Mouse (Mus musculus) naive thymus-derived CD4-positive, alpha-beta T cell, adult 2 months (primary cell): ENCODE measurements around the gene AW011738.
A peak's percentile ranks its signal among the peaks of the same experiment; 100 is the strongest.

ENCODE experiments used
- DNase-seq: peaks from one replicate; pipeline ENCODE4 v3.0.0-alpha.2; 2011; ENCODE audit warnings: low read depth

Gene AW011738

DNA sequence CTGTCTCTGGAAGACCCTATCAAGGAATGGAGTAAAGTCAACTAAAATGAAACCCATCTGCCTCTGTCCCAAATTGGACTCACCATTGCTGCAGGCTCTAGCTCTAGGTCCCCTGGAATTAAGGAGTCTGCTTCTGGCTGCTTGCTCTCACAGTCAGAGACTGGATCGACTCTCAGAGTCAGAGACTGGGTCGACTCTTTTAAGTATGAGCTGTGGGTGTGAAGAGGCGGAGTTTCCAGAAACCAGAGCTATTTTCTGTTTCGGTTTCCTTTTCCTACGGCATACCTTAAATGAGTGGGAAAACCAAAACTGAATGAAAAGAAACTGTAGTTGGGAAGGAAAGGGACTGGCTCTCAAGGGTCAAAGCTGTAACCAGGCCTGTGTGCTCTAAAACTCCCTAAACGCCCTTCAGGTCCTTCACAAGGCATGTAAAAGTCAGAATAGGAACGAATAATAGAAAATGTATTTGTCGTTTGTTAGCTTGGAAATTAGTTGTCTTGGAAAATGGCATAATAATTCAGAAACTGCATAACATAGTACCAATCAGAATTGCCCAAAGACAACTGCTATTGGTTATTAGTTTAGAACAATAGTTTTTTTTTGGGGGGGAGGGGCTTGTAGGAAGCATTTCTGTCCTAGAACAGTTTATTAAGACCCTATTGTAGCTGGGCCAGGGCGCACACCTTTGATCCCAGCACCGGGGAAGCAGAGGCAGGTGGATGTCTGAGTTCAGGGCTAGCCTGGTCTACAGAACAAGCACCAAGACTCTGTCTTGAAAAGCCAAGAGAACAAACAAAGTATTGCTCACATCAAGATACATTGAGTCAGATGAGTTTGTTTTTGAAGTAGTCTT, 2.3 kb upstream of the AW011738 start, which contains the start of gene Isg15:
Gene Isg15, minus strand, starts transcription at position 196 of the 853 bp plus-strand sequence.
- DNase-seq = peak; percentile 86

DNA sequence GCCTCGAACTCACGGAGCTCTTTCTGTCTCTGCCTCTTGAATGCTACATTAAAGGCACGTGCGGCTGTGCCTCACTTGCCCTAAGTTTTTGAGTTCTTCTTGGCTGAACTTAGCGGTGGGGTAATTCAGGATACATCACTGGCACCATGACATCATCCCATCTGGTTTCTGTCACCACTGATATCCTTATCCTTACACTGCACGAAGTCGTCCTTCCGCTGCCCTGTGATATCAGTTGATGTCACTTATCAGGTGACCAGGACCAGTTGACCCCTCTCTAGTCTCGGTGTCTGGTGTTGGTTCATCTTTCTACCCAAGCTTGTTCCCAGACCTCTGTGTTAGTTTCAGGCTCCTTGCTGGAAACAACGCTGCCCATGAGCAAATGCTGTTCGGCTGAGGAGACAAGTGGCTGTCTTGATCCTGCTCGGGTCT, 626 bp upstream of the AW011738 start:
- no peak for DNase-seq

DNA sequence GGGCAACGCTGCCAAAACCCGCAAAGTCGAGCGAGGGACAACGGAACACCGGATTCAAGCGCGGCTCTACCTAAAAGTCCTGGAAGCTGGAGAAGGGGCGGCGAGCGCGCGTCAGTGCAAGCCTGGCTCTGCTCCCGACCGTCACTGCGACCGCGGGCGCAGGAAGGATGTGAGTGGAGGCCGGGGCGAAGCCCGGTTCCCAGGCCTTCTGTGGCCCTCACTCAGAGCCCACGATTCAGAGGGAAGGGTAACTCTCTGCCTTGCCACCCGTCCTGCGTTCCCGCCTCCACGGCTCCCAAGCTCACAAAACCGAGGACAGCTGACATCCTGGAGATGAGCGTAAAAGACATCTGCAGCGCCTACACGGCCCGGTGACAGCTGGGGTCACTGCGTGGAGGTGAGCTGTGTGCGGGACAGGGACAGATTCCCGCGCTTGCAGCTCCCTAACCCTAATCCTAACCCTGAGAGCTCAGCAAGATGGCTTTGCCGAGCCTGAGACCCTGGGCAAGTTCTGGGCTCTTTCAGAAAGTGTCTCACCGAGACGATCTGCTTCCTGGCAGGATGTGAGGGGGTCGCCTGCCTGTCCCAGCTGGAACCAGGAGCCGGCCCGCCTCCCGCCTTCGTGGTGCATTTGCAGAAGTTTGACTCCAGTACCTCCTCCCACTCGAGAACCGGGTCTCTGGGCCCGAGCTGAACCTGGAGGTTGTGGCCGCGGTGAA, 468 bp downstream of the AW011738 start:
- no peak for DNase-seq

DNA sequence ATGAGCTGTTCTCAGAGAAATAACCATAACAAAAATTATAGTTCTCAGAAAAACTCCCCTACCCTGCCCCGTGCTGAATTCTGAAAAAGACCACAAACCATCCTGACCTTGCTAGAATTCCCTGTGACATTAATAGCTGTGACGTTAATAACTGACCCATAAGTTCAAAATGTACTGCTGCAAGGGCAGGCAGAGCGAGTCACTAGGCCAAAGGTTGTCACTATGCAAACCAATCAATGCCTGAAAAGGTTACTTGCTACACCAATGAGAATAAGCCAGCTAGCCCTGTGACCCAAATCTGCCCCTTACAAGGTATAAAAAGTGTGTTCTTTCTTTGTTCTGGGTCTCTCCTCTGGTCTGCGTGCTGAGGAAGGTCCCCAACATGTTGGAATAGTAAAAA, 5.8 kb downstream of the AW011738 start:
- no peak for DNase-seq

DNA sequence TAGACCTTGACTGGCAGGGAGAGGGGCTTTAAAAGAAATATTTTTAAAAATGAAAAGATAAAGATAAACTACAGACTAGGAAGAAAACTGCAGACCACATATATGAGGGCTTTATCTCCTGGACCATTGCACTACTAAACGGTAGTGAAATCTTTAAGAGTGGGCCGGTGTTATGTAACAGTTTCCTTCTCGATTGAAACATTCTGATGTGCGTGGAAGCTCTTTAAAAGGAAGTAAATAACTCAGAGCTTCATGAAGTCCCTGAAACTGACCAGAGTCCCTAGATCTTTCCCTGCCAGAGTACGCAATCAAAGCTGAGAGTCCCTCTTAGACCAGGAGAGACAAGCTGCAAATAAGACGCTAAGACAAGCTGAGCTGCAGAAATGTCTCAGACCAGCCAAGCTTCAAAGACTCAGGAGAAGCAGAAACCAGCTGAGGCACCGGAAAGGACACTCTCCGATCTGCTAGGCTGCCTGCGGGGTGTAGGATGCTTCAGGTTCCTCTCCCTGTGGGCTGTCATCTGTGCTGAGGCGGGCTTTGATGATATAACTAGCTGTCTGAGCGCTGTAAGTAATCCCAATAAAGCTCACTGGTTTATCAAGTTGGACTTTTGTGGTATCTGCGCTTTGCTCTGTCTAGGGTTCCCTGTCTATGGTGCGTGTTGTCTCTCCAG, 7.0 kb downstream of the AW011738 start:
- DNase-seq = no peak

DNA sequence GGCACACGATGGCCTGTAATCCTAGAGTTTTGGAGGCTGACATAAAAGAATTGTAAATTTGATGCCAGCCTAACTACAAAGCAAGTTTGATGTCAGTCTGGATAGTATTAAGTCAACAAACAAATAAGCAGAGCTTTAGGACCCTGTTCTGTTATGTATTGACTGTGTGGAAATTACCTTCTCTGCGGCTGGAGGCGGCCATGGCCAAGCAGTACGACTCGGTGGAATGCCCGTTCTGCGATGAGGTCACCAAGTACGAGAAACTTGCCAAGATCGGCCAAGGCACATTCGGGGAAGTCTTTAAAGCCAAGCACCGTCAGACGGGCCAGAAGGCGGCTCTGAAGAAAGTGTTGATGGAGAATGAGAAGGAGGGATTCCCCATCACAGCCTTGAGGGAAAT, 10.0 kb downstream of the AW011738 start:
- DNase-seq = no peak

DNA sequence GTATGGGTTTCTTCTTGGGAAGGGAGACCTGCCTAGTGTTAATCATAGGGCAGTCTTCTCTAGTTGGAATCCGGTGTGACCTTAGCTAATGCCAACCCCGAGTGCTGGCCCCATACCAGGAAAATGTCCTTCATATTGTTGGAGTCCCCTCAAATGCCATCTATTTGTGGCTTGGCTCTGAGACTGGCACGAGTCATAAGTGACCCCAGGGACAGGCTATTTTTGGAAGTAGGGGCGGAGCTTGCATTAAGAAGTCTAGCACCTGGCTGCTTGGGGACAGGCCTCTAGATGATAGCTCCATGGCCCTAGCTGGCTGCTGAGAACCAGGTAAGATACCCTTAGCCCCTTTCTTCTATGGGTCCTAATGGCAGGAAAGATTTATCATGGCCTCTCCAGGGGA, 12.5 kb downstream of the AW011738 start, which contains the start of gene Perm1:
Gene Perm1, plus strand, starts transcription at position 220 of the 400 bp plus-strand sequence.
- no peak for DNase-seq

DNA sequence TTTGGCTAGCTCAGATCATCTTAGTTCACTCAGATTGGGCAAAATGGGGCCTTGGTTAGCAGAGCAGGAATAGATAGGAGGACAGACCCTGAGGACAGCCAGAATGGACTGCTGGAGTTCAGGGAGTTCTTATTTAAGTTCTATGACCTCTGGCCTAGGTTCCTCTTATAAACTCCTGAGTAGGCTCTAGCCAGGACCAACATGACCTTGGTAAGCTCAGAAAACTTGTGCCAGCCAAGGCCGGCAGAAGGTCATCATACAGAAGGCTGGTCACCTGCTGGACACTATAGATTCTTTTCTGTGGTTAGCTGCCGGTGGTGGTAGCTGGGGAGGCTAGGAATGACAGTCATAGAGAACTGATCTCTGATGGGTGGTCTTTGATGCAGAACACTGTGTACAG, 13.1 kb downstream of the AW011738 start:
- no peak for DNase-seq

DNA sequence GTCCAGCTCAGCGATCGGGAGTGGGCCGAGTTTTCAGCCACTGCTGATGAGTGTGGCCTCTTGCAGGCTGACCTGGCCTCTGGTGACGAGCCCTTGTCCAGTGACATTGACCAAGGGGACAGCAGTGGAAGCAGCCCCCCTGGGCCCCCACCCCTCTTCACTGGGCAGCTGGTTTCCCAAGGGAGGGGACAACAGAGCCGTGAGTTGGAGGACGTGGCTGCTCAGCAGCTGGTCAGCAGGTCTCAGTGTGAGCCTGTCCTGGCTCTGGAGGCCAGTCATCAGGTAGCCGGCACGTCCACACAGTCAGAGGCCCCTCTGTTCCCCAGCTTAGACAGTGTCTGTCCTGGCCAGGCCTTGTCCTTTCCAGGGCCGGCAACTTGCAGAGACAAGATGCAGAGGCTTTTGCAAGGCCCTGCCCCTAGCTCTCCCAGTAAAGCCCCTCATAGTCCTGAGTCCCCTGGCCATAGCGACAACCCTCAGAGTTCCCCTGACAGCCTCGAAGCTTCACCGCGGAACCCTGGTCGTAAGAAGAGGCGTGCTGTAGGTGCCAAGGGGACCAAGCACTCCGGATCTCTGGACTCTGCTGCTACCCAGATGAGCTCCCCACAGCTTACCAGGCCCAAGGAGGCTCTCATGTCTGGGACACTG, 14.0 kb downstream of the AW011738 start:
- DNase-seq = no peak

DNA sequence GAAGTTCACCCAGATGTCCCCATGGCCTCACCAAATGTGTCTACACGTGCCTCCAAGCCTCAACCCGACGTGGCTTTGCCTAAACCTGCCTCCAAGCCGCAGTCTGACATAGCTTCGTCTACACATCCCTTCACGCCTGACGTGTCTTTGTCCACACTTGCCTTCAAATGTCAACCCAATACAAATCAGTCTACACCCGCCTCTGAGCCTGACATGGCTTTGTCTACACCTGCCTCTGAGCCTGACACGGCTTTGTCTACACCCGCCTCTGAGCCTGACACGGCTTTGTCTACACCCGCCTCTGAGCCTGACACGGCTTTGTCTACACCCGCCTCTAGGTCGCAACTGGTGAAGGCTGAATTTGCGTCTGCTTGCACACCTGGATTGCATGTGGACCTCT, 14.7 kb downstream of the AW011738 start:
- no peak for DNase-seq

DNA sequence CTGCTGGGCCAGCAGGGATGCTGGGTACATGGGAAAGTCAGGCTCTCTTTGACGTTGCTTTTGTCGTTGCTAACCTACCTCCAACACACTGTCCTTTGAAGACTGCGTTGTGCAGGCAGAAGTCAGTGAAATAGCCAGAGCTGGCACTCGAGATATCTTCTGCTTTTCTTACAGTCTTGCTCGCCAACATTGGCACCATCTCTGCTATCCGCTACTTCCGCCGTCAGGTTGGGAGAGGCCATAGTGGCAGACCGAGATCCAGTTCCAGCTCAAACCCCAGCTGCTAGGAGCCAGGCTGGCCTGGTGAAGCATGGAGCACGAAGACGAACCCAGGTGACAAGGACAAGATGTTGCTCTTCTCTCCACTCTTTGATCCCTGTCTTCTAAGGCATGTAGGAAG, 16.8 kb downstream of the AW011738 start:
- DNase-seq = no peak

DNA sequence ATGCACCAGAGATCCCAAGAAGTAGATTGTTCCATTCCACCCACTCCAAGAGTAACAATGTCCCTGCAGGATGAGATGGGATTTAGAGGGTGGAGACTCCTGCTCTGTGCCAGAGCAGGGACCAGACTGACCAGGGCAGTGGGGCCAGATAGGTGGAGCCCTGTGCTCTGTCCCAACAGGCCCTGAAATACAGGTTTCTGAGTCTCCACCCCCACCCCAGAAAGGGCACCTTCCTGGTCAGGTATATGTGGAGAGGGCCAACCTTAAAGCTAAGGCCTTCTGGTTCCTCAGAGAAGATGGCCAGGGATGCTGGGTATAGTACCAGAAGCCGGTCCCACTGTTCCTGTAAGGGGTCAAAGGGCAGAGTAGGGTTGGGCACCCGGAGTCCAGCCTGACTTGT, 21.2 kb downstream of the AW011738 start:
- no peak for DNase-seq

DNA sequence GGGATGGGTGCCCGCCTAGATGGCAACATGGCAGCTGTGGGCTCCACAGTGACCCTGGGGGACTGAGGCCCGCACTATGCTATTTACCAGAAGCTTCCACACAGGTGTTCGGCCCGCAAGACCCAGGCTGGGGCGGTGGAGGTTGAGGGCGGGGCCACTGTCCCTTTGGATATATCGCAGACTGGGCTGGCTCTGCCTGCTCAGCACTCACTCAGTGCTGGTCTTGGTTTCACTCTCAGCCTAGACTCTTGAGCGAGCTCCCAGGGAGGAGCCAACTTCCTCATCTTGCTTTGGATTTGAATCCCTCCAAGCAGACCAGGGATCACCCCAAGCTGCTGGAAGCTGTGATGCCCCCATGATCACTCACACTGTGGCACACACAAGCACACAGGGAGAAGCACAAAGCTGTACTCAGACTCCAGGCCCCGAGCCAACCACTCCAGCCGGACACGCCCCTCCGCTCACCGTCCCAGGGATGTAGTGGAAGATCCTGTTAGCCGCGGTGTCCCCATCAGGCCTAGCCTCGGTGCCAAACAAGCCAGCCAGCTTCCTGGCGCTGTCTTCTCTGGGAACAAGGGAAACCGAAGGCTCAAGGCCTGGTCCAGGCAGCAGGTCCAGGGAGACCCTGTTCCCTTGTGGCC, 24.8 kb downstream of the AW011738 start:
- DNase-seq = no peak

DNA sequence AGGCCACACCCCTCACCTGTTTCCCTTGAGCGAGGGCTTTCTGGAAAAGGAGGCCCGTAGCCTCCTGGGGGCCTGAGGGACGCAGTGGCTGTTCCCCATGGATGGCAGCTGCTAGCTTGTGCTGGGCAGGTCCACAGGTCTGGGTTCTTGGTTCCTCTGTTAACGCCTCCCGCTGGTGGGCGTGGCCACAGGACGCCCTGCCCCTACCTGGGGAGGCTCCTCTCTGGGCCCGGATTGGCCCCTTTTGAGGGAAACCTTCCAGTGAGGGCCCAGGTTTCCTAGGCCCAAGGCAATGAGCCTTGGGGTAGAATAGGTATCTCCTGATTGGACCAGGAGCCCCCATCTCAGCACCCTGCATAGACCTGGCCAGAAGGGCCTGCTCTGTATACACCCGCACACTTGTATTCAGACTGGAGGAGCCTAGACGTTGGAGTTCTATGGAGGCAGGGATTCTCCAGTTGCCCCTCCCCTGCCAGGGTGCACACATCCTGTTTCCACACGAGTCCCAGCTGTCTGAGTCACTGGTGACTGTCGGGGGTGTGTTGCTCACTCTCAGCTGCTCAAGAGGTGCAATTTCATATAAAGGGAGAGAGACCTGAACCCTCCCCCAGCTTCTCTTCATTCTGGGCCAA, 25.4 kb downstream of the AW011738 start:
- no peak for DNase-seq

DNA sequence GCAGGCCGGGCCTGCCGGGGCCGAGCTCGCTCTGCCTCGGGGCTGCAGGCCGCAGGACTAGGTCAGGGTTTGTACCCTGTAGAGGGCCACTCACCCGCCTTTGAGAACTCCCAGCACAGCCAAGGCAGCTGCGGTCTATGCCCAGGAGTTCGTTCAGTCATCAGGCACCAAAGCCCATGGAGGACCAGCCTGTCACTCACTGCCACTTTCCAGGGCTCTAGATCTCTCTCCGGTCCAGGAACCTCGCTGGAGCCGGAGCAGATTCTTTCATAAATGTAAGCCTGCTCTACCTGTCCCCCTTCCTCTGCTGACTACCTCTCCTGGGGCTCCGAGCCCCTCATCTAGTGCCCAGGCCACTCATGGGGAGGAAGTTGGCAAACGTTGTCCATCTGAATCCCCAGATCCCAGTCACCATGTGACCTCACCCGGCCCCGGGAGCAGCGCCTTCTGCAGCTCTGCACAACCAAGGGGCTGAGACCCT, 31.0 kb downstream of the AW011738 start:
- DNase-seq = peak; percentile 30

DNA sequence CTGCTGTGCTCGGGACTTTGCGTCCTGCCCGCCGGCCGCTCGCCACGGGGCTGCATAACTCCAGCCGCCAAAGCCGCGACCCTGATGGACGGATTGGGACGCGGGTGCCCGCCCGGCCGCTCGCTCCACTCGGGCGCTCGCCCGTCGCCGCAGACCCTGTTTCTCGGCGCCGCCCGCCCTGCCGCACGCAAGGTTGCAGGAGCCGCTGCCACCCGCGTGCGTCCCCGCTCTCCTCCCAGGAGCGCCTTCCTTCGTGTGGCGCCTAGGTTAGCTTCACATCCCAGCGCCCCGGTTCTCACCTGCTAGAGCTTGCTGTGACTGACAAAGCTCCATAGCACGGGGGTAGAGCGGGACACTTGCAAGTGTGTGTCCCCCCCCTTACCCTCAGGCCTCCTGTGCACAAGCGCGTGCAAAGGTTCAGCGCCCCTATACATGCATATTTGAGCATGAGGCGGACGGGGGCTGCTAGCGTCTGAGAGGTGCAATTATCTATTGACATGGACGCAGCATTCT, 31.7 kb downstream of the AW011738 start, which contains the start of gene Plekhn1:
Gene Plekhn1, minus strand, starts transcription at position 157 of the 513 bp plus-strand sequence.
- DNase-seq = peak; percentile 73

DNA sequence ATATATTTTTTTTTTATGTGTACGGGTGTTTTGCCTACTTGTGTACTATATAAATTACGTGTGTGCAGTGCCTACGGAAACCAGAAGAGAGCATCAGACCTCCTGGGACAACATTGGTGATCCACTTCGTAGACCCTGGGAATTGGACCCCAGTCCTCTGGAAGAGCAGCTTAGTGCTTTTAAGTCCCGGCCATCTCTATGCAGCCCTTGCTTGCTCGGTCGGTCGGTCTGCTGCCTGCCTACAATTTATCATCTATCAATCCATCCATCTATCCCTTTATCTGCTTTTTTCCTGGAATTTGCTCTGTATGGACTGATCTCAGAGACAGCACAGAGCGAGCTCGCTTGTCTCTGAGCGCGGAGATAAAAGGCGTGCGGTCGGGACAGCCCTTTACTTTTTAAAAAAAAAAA, 32.3 kb downstream of the AW011738 start:
- no peak for DNase-seq

DNA sequence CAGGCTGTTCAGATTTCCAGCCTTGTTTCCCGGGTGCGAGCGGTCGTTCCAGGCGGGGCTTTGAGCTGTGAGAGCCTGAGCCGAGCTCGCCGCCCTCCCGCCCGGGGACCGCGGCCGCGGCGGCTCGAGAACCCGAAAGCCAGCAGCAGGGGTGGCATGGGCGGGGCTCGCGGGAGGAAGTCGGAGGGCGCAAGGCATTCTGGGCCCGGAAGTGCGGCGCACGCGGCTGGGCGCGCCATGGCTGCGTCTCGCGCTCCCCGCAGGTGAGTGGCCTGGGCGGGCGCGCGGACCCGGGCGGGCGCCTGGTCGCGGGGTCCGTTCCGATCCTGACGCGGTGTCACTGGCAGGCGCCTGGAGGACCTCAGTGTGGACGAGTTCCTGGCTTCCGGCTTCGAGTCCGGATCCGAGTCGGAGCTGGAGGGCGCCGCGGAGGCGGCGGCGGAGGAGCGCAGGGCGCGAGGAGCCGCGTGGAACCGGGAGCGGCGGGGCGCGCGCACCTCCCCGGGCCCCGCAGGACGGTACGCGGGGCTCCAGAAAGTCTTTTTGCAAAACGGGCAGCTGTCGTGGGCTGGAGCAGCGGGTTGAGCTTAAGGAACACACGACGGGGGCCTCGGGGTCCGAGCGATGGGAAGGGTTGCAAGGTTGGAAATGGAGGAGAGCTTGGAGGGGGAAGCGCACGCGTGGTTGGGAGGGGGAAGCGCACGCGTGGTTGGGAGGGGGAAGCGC, 32.9 kb downstream of the AW011738 start, which contains the start of gene Noc2l:
Gene Noc2l, plus strand, starts transcription at position 203 of the 726 bp plus-strand sequence.
- peak; percentile 93 for DNase-seq

DNA sequence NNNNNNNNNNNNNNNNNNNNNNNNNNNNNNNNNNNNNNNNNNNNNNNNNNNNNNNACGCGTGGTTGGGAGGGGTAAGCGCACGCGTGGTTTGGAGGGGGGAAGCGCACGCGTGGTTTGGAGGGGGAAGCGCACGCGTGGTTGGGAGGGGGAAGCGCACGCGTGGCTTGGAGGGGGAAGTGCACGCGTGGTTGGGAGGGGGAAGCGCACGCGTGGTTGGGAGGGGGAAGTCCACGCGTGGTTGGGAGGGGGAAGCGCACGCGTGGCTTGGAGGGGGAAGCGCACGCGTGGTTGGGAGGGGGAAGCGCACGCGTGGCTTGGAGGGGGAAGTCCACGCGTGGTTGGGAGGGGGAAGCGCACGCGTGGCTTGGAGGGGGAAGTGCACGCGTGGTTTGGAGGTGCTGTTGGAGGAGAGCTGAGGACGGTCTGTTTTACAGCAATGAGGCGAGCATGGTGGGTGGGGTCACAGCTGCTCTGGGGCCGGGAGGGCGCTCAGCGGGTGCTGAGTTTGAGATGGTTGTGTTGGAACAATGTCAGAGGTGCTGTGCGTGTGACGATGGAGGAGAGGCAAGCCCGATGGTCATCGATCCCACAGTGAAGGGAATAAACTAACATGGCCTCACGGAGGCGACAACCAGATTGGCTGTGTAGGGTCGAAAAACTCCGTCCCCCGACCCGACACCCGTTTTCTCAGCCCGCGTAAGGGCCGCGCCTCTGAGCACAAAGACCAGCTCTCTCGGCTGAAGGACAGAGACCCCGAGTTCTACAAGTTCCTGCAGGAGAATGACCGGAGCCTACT, 33.7 kb downstream of the AW011738 start:
- DNase-seq = peak; percentile 41
